9 mouse cellular contexts compared by ENCODE assay signal in the genomic region with DNA sequence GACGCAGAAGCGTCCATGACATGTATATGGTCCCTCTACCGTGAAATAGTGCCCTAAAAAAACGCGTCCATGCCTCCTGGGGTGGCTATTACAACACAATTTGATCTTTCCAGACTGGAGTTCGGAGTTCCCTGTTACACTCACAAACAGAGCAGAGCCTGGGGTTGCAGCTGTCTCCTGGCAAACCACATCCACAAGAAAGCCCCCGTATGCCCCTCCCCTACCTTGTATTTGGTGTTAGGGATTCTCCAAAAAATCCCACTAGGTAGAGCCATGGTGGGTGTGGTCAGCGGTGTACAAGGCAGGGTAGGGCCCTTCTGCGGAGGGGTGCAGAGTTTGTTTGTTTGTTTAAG.
A peak's percentile ranks its signal among the peaks of the same experiment; 100 is the strongest.
DNase-seq lines count a peak whose midpoint lies in the region; ATAC-seq lines count a peak whose summit lies in the region.
"Had no signal": no experiment of that assay in that cellular context is flagged by ENCODE, and none has a peak within 500 bp of the region (broad histone marks: within the 10 kb centered on the region; RNA-seq: fewer than 3 reads in every experiment).

No protein-coding gene starts in this region.

- no peak for DNase-seq in heart, postnatal 10 days
- no peak for DNase-seq in intestine, embryonic 14.5 days (ENCODE audit: low spot score)
- DNase-seq in midbrain, embryonic 14.5 days: no peak
- DNase-seq in spleen, postnatal 36 days (ENCODE audit: low spot score in 2 of 2): no peak
- DNase-seq in adrenal gland, postnatal 25 days: no peak
- DNase-seq in T-cell, adult 2 months (ENCODE audit: low spot score): no peak
- DNase-seq: adrenal gland, adult 2 months had no signal

- peaks cover 63% of the 10 kb centered on the region for H3K4me1 ChIP-seq in heart, embryonic 13.5 days
- peaks cover 20% of the 10 kb centered on the region for H3K4me1 ChIP-seq in embryonic facial prominence, embryonic 12.5 days
- H3K4me1 ChIP-seq in intestine, embryonic 14.5 days (replicated peaks; ENCODE audit: control insufficient read depth, insufficient read depth, low read length): peaks cover 21% of the 10 kb centered on the region
- peaks cover 11% of the 10 kb centered on the region; the same call in 1 of the 2 replicates for H3K4me1 ChIP-seq in midbrain, embryonic 14.5 days (ENCODE audit: control insufficient read depth, insufficient read depth, low read length)

- peak overlapping the region; percentile 93 for H3K27ac ChIP-seq in heart, embryonic 13.5 days (replicated peaks)
- no peak overlapping the region for H3K27ac ChIP-seq in embryonic facial prominence, embryonic 12.5 days
- H3K27ac ChIP-seq in intestine, embryonic 14.5 days (ENCODE audit: low read depth): 0 out of 2 replicates have a peak overlapping the region, but pooled peaks have one; percentile 29
- H3K27ac ChIP-seq in midbrain, embryonic 14.5 days (replicated peaks; ENCODE audit: low read depth, low read length): no peak overlapping the region

- no peaks in the 10 kb centered on the region for H3K27me3 ChIP-seq in heart, embryonic 13.5 days (replicated peaks)
- H3K27me3 ChIP-seq in embryonic facial prominence, embryonic 12.5 days: no peaks in the 10 kb centered on the region
- H3K27me3 ChIP-seq in intestine, embryonic 14.5 days (replicated peaks; ENCODE audit: control insufficient read depth, insufficient read depth, low read length): no peaks in the 10 kb centered on the region
- no peaks in the 10 kb centered on the region for H3K27me3 ChIP-seq in midbrain, embryonic 14.5 days (ENCODE audit: control insufficient read depth, insufficient read depth, low read length)

- H3K9me3 ChIP-seq in heart, embryonic 13.5 days: no peaks in the 10 kb centered on the region
- no peaks in the 10 kb centered on the region for H3K9me3 ChIP-seq in embryonic facial prominence, embryonic 12.5 days
- H3K9me3 ChIP-seq in intestine, embryonic 14.5 days (ENCODE audit: control insufficient read depth, low read length): no peaks in the 10 kb centered on the region
- H3K9me3 ChIP-seq in midbrain, embryonic 14.5 days (ENCODE audit: control insufficient read depth, low read length): no peaks in the 10 kb centered on the region

- ATAC-seq in heart, embryonic 13.5 days (ENCODE audit: extremely low read depth, insufficient number of reproducible peaks, low FRiP score, low TSS enrichment): no peak
- peak; percentile 62; the same call in 1 of the 2 replicates for ATAC-seq in embryonic facial prominence, embryonic 12.5 days (ENCODE audit: insufficient number of reproducible peaks, insufficient read depth, low FRiP score, low TSS enrichment)
- peak; percentile 25; the same call in 1 of the 2 replicates for ATAC-seq in intestine, embryonic 14.5 days (replicated peaks; ENCODE audit: low FRiP score, low TSS enrichment, low read depth)
- no peak for ATAC-seq in midbrain, embryonic 14.5 days (ENCODE audit: low FRiP score, low TSS enrichment)

- H3K4me3 ChIP-seq in heart, embryonic 13.5 days: peak overlapping the region; percentile 24; the same call in 1 of the 2 replicates
- H3K4me3 ChIP-seq in embryonic facial prominence, embryonic 12.5 days: peak overlapping the region; percentile 6
- H3K4me3 ChIP-seq in intestine, embryonic 14.5 days (ENCODE audit: low read depth, low read length): no peak overlapping the region
- H3K4me3 ChIP-seq in midbrain, embryonic 14.5 days (replicated peaks; ENCODE audit: low read depth, low read length): no peak overlapping the region

- H3K36me3 ChIP-seq in heart, embryonic 13.5 days: no peaks in the 10 kb centered on the region
- H3K36me3 ChIP-seq in embryonic facial prominence, embryonic 12.5 days: no peaks in the 10 kb centered on the region
- no peaks in the 10 kb centered on the region for H3K36me3 ChIP-seq in intestine, embryonic 14.5 days (ENCODE audit: control insufficient read depth, insufficient read depth, low read length)
- H3K36me3 ChIP-seq in midbrain, embryonic 14.5 days (ENCODE audit: control insufficient read depth, insufficient read depth, low read length): no peaks in the 10 kb centered on the region

- WGBS in heart, embryonic 13.5 days: 14% methylated on average over 9 of the region's 9 CpGs
- 10% methylated on average over 9 of the region's 9 CpGs for WGBS in embryonic facial prominence, embryonic 12.5 days
- WGBS in intestine, embryonic 14.5 days: 16% methylated on average over 9 of the region's 9 CpGs
- 14% methylated on average over 9 of the region's 9 CpGs for WGBS in midbrain, embryonic 14.5 days

- peak overlapping the region; percentile 48 for H3K4me2 ChIP-seq in heart, embryonic 13.5 days
- peak overlapping the region; percentile 37 for H3K4me2 ChIP-seq in embryonic facial prominence, embryonic 12.5 days (replicated peaks)
- peak overlapping the region; percentile 38 for H3K4me2 ChIP-seq in intestine, embryonic 14.5 days (ENCODE audit: low read length)
- H3K4me2 ChIP-seq in midbrain, embryonic 14.5 days (ENCODE audit: low read length): peak overlapping the region; percentile 40

- intact Hi-C loops in heart, postnatal 10 days (cut with DNase I): no loop called here

- H3K9ac ChIP-seq in heart, embryonic 13.5 days: peak overlapping the region; percentile 65
- H3K9ac ChIP-seq in embryonic facial prominence, embryonic 12.5 days: no peak overlapping the region
- H3K9ac ChIP-seq in intestine, embryonic 14.5 days (ENCODE audit: low read length): no peak overlapping the region
- H3K9ac ChIP-seq in midbrain, embryonic 14.5 days (replicated peaks; ENCODE audit: low read length): no peak overlapping the region

Comparison
In these comparisons a context has a peak if more than half of its experiments do, and no peak if none do; other contexts are left out.
1. ATAC-seq: peak in embryonic facial prominence, embryonic 12.5 days (single experiment) and intestine, embryonic 14.5 days (single experiment); none in heart, embryonic 13.5 days (single experiment) and midbrain, embryonic 14.5 days (single experiment).
2. H3K27ac ChIP-seq: peak in heart, embryonic 13.5 days (single experiment) and intestine, embryonic 14.5 days (single experiment); none in embryonic facial prominence, embryonic 12.5 days (single experiment) and midbrain, embryonic 14.5 days (single experiment).
3. H3K4me3 ChIP-seq: peak in heart, embryonic 13.5 days (single experiment) and embryonic facial prominence, embryonic 12.5 days (single experiment); none in intestine, embryonic 14.5 days (single experiment) and midbrain, embryonic 14.5 days (single experiment).
4. Peak in every context shown above with its lines, with median percentiles within 50 percentile points of each other: H3K4me2 ChIP-seq.